Mouse (Mus musculus): ENCODE data around the gene Cdc40. TPM values are rescaled to one million over a fixed set of nuclear protein-coding genes. Genes with fewer than 3 reads are reported as not detected.

The Cdc40 gene
- polyA plus RNA-seq, 1 experiment from 2014 or later: 32.7 TPM

GRCm38 (mm10) chr10:40856703-40857102 is 26.4 kb downstream of the Cdc40 start:
- Histone ChIP-seq H3K9ac (no peak overlapping the region), H3K9me3 (no peaks in the 10 kb centered on the region), H3K27ac (no peak overlapping the region), H3K27me3 (no peaks in the 10 kb centered on the region), H3K36me3 (no peaks in the 10 kb centered on the region), H3K4me2 (no peak overlapping the region), H3K4me3 (no peak overlapping the region), H3K4me1 (no peaks in the 10 kb centered on the region)
- 84% methylated on average over 7 of the region's 7 CpGs for WGBS
- ATAC-seq (ENCODE audit: borderline replicate concordance, extremely low read depth, low FRiP score, low TSS enrichment): no peak

DNA sequence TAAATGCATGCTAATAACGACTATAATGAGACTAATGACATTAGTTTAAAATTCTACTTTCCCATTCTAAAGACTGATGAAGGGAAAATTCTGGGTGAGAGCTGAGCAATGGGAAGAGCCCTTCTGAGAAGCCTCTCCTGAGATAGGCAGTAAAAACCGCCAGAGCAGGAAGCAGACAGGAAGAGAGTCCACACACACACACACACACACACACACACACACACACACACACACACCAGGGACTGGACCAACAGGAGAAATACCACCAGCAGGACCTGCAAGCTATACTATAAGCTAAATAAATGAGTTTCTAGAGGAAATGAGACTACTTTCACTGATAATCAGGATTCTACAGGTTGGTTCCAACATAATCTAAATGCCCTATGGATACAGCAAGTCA is 27.5 kb downstream of the Cdc40 start:
- 64% methylated on average over 2 of the region's 2 CpGs for WGBS
- no peak for ATAC-seq (ENCODE audit: borderline replicate concordance, extremely low read depth, low FRiP score, low TSS enrichment)
- Histone ChIP-seq H3K9ac (no peak overlapping the region), H3K27me3 (no peaks in the 10 kb centered on the region), H3K9me3 (no peaks in the 10 kb centered on the region), H3K4me2 (no peak overlapping the region), H3K36me3 (no peaks in the 10 kb centered on the region), H3K4me1 (no peaks in the 10 kb centered on the region), H3K4me3 (no peak overlapping the region), H3K27ac (no peak overlapping the region)

GRCm38 (mm10) chr10:40851138-40851537 is 32.0 kb downstream of the Cdc40 start:
- Histone ChIP-seq H3K36me3 (peaks cover 29% of the 10 kb centered on the region; the same call in 1 of the 2 replicates), H3K9me3 (no peaks in the 10 kb centered on the region), H3K27ac (no peak overlapping the region), H3K27me3 (no peaks in the 10 kb centered on the region), H3K4me1 (no peaks in the 10 kb centered on the region), H3K9ac (no peak overlapping the region), H3K4me3 (no peak overlapping the region), H3K4me2 (no peak overlapping the region)
- no peak for ATAC-seq (ENCODE audit: borderline replicate concordance, extremely low read depth, low FRiP score, low TSS enrichment)

DNA sequence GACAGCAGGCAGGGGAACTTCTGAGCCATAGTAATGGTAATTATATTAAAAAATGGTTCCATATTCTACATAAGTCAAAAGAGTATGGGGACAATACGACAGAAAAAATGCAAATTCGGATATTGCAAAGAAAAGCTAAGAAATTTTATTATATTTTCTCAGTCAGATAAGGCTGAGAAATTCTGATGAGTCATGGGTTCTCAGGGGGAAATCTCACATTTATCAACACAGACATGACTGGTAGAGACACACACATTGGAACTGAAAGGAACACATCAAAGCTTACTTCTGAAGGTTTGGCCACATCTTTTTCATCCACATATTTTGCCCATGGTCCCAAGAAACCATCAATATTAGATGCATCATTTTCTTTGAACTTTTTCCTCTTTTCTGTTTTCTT is 32.5 kb downstream of the Cdc40 start:
- no peak overlapping the region for H3K4me2 ChIP-seq
- no peak overlapping the region for H3K9ac ChIP-seq
- WGBS: 78% methylated on average over 2 of the region's 2 CpGs
- no peaks in the 10 kb centered on the region for H3K9me3 ChIP-seq
- no peak overlapping the region for H3K27ac ChIP-seq
- H3K36me3 ChIP-seq: peaks cover 30% of the 10 kb centered on the region; the same call in 1 of the 2 replicates
- no peak for ATAC-seq (ENCODE audit: borderline replicate concordance, extremely low read depth, low FRiP score, low TSS enrichment)
- no peaks in the 10 kb centered on the region for H3K27me3 ChIP-seq
- no peaks in the 10 kb centered on the region for H3K4me1 ChIP-seq
- no peak overlapping the region for H3K4me3 ChIP-seq

DNA sequence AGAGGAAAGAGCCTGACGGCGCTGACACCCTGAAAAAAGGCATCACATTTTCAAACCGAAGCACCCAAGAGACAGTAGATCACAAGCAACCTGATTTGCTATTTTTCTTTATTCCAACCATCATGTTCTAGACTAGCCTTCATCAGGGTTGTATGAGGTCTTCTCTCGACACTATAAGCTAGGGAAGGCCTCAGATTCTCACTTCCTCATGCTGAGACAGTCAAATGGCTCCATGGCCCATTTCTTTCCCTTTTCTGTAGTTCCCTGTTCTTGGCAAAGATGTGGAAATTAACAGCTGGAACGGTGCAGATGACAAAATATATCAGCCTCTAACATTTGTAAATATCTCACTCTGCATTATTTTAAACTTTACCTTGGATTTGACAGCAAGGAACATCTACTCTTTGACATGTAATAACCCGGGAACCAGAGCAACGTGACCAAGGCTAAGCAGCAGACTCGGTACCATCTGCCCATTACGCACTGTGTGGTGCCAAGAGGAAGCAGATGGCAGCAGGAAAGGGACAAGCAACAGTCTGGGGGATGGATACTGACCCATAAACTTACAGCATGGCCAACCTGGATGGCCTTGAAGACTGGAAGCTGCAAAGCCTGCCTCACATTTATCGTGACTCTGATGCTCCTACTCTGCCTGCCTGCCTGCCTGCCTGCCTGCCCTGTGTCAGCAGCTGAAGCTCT is 35.8 kb downstream of the Cdc40 start:
- Histone ChIP-seq H3K4me1 (no peaks in the 10 kb centered on the region), H3K4me3 (no peak overlapping the region), H3K4me2 (no peak overlapping the region), H3K9me3 (no peaks in the 10 kb centered on the region), H3K27me3 (no peaks in the 10 kb centered on the region), H3K36me3 (peaks cover 47% of the 10 kb centered on the region), H3K27ac (no peak overlapping the region), H3K9ac (no peak overlapping the region)
- no peak for ATAC-seq (ENCODE audit: borderline replicate concordance, extremely low read depth, low FRiP score, low TSS enrichment)
- WGBS: 90% methylated on average over 10 of the region's 10 CpGs

DNA sequence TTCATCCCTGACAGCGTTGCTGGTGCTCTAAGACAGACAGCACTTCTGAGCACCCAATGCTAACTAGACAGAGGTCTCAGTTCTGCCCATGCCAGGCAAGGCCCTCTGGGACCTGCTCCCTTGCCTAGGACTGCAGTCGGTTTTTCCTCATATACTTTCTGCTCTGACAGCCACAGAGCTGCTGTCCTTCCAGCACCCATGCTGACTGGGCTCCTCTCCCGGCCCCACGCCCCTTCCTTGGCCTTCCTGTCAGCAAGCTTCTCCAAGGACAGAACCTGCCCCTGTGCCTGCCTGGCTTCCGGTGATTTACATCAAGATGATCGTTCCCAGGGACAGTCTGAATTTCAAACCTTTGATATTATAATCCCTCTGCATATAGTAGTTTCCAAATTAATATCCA is 37.5 kb downstream of the Cdc40 start:
- Histone ChIP-seq H3K4me3 (no peak overlapping the region), H3K36me3 (peaks cover 61% of the 10 kb centered on the region), H3K27ac (no peak overlapping the region), H3K4me1 (no peaks in the 10 kb centered on the region), H3K4me2 (no peak overlapping the region), H3K9ac (no peak overlapping the region), H3K9me3 (no peaks in the 10 kb centered on the region), H3K27me3 (no peaks in the 10 kb centered on the region)
- ATAC-seq (ENCODE audit: borderline replicate concordance, extremely low read depth, low FRiP score, low TSS enrichment): no peak
- WGBS: 84% methylated on average over 6 of the region's 6 CpGs

GRCm38 (mm10) chr10:40844546-40844945 is 38.6 kb downstream of the Cdc40 start:
- H3K27me3 ChIP-seq: no peaks in the 10 kb centered on the region
- H3K36me3 ChIP-seq: peaks cover 57% of the 10 kb centered on the region
- no peak for ATAC-seq (ENCODE audit: borderline replicate concordance, extremely low read depth, low FRiP score, low TSS enrichment)
- H3K9me3 ChIP-seq: no peaks in the 10 kb centered on the region
- no peak overlapping the region for H3K27ac ChIP-seq
- WGBS: 70% methylated on average over 10 of the region's 10 CpGs
- H3K4me2 ChIP-seq: no peak overlapping the region
- no peaks in the 10 kb centered on the region for H3K4me1 ChIP-seq
- H3K9ac ChIP-seq: no peak overlapping the region
- H3K4me3 ChIP-seq: no peak overlapping the region

GRCm38 (mm10) chr10:40843841-40844240 is 39.3 kb downstream of the Cdc40 start:
- Histone ChIP-seq H3K4me3 (no peak overlapping the region), H3K9me3 (no peaks in the 10 kb centered on the region), H3K36me3 (peaks cover 53% of the 10 kb centered on the region), H3K9ac (no peak overlapping the region), H3K4me2 (no peak overlapping the region), H3K27me3 (no peaks in the 10 kb centered on the region), H3K4me1 (no peaks in the 10 kb centered on the region), H3K27ac (no peak overlapping the region)
- no peak for ATAC-seq (ENCODE audit: borderline replicate concordance, extremely low read depth, low FRiP score, low TSS enrichment)
- 81% methylated on average over 5 of the region's 5 CpGs for WGBS

DNA sequence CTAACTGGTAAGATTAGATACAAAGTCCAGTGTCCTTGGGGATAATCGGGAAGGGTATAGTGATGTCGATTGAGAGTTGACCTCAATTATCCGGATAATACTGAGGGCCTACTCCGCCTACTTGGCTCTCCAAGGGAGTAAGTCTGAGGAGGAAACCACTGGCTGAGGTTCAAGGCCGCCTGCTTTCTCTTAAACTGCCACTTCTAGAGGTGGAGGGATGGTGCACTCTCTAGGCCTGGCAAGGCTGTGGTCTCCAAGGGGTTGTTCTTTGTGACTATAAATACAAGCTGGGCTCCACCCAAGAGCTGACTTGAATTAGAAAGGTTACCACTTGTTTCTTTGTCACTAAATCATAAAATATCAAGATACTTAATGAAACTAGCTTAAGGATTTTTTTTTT is 43.0 kb downstream of the Cdc40 start:
- no peaks in the 10 kb centered on the region for H3K9me3 ChIP-seq
- WGBS: 87% methylated on average over 5 of the region's 5 CpGs
- H3K4me1 ChIP-seq: no peaks in the 10 kb centered on the region
- no peaks in the 10 kb centered on the region for H3K27me3 ChIP-seq
- ATAC-seq (ENCODE audit: borderline replicate concordance, extremely low read depth, low FRiP score, low TSS enrichment): no peak
- H3K36me3 ChIP-seq: peaks cover 46% of the 10 kb centered on the region
- no peak overlapping the region for H3K4me2 ChIP-seq
- no peak overlapping the region for H3K27ac ChIP-seq
- no peak overlapping the region for H3K9ac ChIP-seq
- no peak overlapping the region for H3K4me3 ChIP-seq

- ATAC-seq (ENCODE audit: borderline replicate concordance, extremely low read depth, low FRiP score, low TSS enrichment): no peak
- WGBS: 85% methylated on average over 6 of the region's 7 CpGs
- no peak overlapping the region for H3K4me3 ChIP-seq
- H3K4me2 ChIP-seq: no peak overlapping the region
- no peaks in the 10 kb centered on the region for H3K27me3 ChIP-seq
- no peaks in the 10 kb centered on the region for H3K9me3 ChIP-seq
- no peaks in the 10 kb centered on the region for H3K4me1 ChIP-seq
- H3K27ac ChIP-seq: no peak overlapping the region
- no peak overlapping the region for H3K9ac ChIP-seq
- H3K36me3 ChIP-seq: peaks cover 45% of the 10 kb centered on the region
Observed at GRCm38 (mm10) chr10:40831267-40831666, 51.8 kb downstream of the Cdc40 start.

DNA sequence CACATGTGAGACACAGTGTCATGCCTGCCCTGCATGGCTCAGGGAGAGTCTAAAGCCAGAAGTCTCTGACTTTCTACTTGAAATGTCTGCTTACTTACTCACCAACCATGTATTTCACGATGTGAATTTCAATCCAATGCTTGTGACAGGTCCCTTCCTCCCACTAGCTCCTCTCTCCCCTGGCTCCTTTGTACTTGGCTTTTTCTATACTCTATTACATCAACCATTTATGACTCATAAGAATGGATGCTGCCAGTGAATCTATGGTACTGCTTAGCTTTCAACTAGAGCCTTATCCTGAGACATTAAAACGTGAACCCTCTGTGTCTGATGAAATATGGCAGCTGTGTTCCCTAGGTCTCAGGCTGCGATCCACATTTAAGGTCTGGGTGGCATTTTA is 52.8 kb downstream of the Cdc40 start:
- H3K36me3 ChIP-seq: peaks cover 37% of the 10 kb centered on the region; the same call in 1 of the 2 replicates
- H3K4me3 ChIP-seq: no peak overlapping the region
- H3K4me2 ChIP-seq: no peak overlapping the region
- ATAC-seq (ENCODE audit: borderline replicate concordance, extremely low read depth, low FRiP score, low TSS enrichment): no peak
- H3K27ac ChIP-seq: no peak overlapping the region
- no peaks in the 10 kb centered on the region for H3K27me3 ChIP-seq
- no peak overlapping the region for H3K9ac ChIP-seq
- H3K4me1 ChIP-seq: no peaks in the 10 kb centered on the region
- H3K9me3 ChIP-seq: no peaks in the 10 kb centered on the region
- 85% methylated on average over 3 of the region's 3 CpGs for WGBS

- no peak for ATAC-seq (ENCODE audit: borderline replicate concordance, extremely low read depth, low FRiP score, low TSS enrichment)
- whole genome bisulfite sequencing: 88% methylated on average over 4 of the region's 4 CpGs
Observed at GRCm38 (mm10) chr10:40827706-40828105, 55.4 kb downstream of the Cdc40 start.

DNA sequence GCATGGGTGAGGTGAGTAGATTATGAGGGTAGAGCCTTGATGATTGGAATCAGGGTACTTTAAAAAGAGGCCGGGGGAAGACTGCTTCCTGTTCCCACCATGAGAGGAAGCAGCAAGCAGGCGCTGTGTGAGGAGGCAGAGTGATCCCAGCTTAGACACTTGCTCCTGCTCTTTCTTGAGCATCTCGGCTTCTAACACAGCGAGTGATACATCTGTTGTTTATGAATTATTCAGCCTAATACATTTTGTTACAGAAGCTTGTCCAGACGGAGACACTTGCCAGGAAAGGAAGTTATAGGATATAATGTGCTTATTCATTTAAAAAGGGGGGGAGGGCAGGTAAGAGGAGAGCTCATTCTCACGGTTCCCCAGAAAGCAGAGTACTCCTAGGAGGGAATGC is 57.2 kb downstream of the Cdc40 start:
- no peak for ATAC-seq (ENCODE audit: borderline replicate concordance, extremely low read depth, low FRiP score, low TSS enrichment)
- H3K36me3 ChIP-seq: peaks cover 7% of the 10 kb centered on the region; the same call in 1 of the 2 replicates
- no peak overlapping the region for H3K27ac ChIP-seq
- no peak overlapping the region for H3K9ac ChIP-seq
- no peaks in the 10 kb centered on the region for H3K27me3 ChIP-seq
- no peak overlapping the region for H3K4me2 ChIP-seq
- H3K4me1 ChIP-seq: no peaks in the 10 kb centered on the region
- H3K4me3 ChIP-seq: no peak overlapping the region
- 57% methylated on average over 6 of the region's 6 CpGs for WGBS
- H3K9me3 ChIP-seq: no peaks in the 10 kb centered on the region

More at GRCm38 (mm10) chr10:40827706-40828105, 55.4 kb downstream of the Cdc40 start:
- Histone ChIP-seq H3K27me3 (no peaks in the 10 kb centered on the region), H3K9ac (no peak overlapping the region), H3K36me3 (peaks cover 15% of the 10 kb centered on the region; the same call in 1 of the 2 replicates), H3K4me1 (no peaks in the 10 kb centered on the region), H3K27ac (no peak overlapping the region), H3K9me3 (no peaks in the 10 kb centered on the region), H3K4me3 (no peak overlapping the region), H3K4me2 (no peak overlapping the region)
